Mouse (Mus musculus) liver, embryonic 14.5 days (tissue): ENCODE results near the gene Lzts3. TPM values are rescaled to one million over a fixed set of nuclear protein-coding genes. Genes with fewer than 3 reads are reported as not detected.

Source experiments
- ATAC-seq: fragments of 200-750 bp; cut with Nextera tagmentation; 2 replicates; pipeline ENCODE4 v1.8.0; 2017; ENCODE audit warnings: moderate number of reproducible peaks, mild to moderate bottlenecking, moderate library complexity; ENCODE audit not compliant: insufficient read depth
- DNase-seq, 3 experiments: peaks; one replicate each; pipeline ENCODE4 v3.0.0-alpha.2; 2012 to 2013; ENCODE audit warnings: low read depth in 3 of 3, low spot score in 3 of 3
- H3K27ac ChIP-seq: fragments of 300-500 bp; sonication (generic); 2 replicates; pipeline ENCODE4 v1.5.1; 2014; ENCODE audit warnings: moderate library complexity, mild to moderate bottlenecking, control low read depth, inconsistent platforms
- H3K27me3 ChIP-seq: fragments of 300-500 bp; sonication (generic); 2 replicates; pipeline ENCODE4 v1.6.1; 2014; ENCODE audit warnings: mild to moderate bottlenecking, low read length, moderate library complexity; ENCODE audit not compliant: control insufficient read depth, insufficient read depth
- H3K36me3 ChIP-seq: fragments of 300-500 bp; sonication (generic); replicated peaks from 2 replicates; pipeline ENCODE4 v1.6.1; 2014; ENCODE audit warnings: low read depth; ENCODE audit not compliant: control insufficient read depth, insufficient read depth
- H3K4me1 ChIP-seq, 2 experiments: fragments of 200-500 bp in 1 of 2; fragments of 300-500 bp in 1 of 2; sonication (generic) in 1 of 2; replicated peaks; 2 replicates each; pipeline ENCODE4 v1.6.1; 2012 to 2014; ENCODE audit warnings: antibody characterized with exemption in 1 of 2, inconsistent platforms in 1 of 2, low read length in 1 of 2; ENCODE audit not compliant: control insufficient read depth in 2 of 2, insufficient read depth in 2 of 2
- H3K4me2 ChIP-seq: fragments of 300-500 bp; sonication (generic); 2 replicates; pipeline ENCODE4 v1.6.1; 2014; ENCODE audit warnings: low read depth, mild to moderate bottlenecking, control low read depth, moderate library complexity
- H3K4me3 ChIP-seq, 2 experiments: fragments of 200-500 bp in 1 of 2; fragments of 300-500 bp in 1 of 2; sonication (generic) in 1 of 2; 2 replicates each; pipeline ENCODE4 v1.5.1; 2012 to 2014; ENCODE audit warnings: low read depth in 2 of 2, low read length in 2 of 2, mild to moderate bottlenecking in 2 of 2, control low read depth in 1 of 2, inconsistent platforms in 1 of 2, moderate library complexity in 1 of 2; ENCODE audit not compliant: insufficient read depth in 1 of 2
- H3K9ac ChIP-seq: fragments of 300-500 bp; sonication (generic); replicated peaks from 2 replicates; pipeline ENCODE4 v1.6.1; 2014; ENCODE audit warnings: mild to moderate bottlenecking, control low read depth, moderate library complexity
- H3K9me3 ChIP-seq: fragments of 300-500 bp; sonication (generic); 2 replicates; pipeline ENCODE4 v1.6.1; 2016; ENCODE audit warnings: low read length, mixed read lengths; ENCODE audit not compliant: control insufficient read depth
- CTCF ChIP-seq: IDR thresholded peaks from 2 replicates; pipeline ENCODE4 v1.5.1; 2016; ENCODE audit warnings: antibody characterized with exemption, low read depth, control low read depth
- EP300 ChIP-seq: IDR thresholded peaks from 2 replicates; pipeline ENCODE4 v1.6.1; 2016; ENCODE audit warnings: antibody characterized with exemption, low read depth
- WGBS: fragments of 180-500 bp; shearing (Covaris S2); extraction: QIAGEN DNeasy Blood & Tissue Kit; methylation state at CpG from one replicate; pipeline ENCODE4 v1.1.7; 2014; ENCODE audit not compliant: insufficient replicate concordance; 5-methylcytosine and 5-hydroxymethylcytosine counted together
- polyA plus RNA-seq, 2 experiments: library from polyadenylated mRNA; depleted of rRNA in 1 of 2; stranded (reverse) in 1 of 2; unstranded in 1 of 2; fragments of >200 nt; fragmentation: Nextera tagmentation in 1 of 2; extraction: Ambion mirVana in 1 of 2; gene quantifications; 2 replicates each; pipeline versions ENCODE4 v1.2.1 to v1.2.3; 2012 to 2014

Lzts3 gene
- polyA plus RNA-seq, 2 experiments, result 0.42 to 2.1 TPM

GRCm38 (mm10) chr2:130679154-130679553, 36.6 kb upstream of the Lzts3 start:
- DNase-seq (no peak), ATAC-seq (no peak)
- TF ChIP-seq EP300, result no peak
- no peak overlapping the region for H3K27ac ChIP-seq
- H3K4me2 ChIP-seq, result no peak overlapping the region
- 87% methylated on average over 12 of the region's 12 CpGs for WGBS
- no peaks in the 10 kb centered on the region for H3K27me3 ChIP-seq
- H3K36me3 ChIP-seq, result peaks cover 56% of the 10 kb centered on the region
- H3K9me3 ChIP-seq, result no peaks in the 10 kb centered on the region
- no peak overlapping the region for H3K4me3 ChIP-seq
- no peak overlapping the region for H3K9ac ChIP-seq
- H3K4me1 ChIP-seq, result no peaks in the 10 kb centered on the region

GRCm38 (mm10) chr2:130677211-130677610, 34.6 kb upstream of the Lzts3 start:
- Histone ChIP-seq H3K9me3 (no peaks in the 10 kb centered on the region), H3K36me3 (peaks cover 73% of the 10 kb centered on the region), H3K4me3 (no peak overlapping the region), H3K4me2 (no peak overlapping the region), H3K27me3 (no peaks in the 10 kb centered on the region), H3K9ac (no peak overlapping the region), H3K27ac (no peak overlapping the region), H3K4me1 (no peaks in the 10 kb centered on the region)
- DNase-seq, result no peak
- TF ChIP-seq EP300, result no peak
- TF ChIP-seq CTCF, result no peak
- WGBS, result 78% methylated on average over 10 of the region's 10 CpGs
- no peak for ATAC-seq

- TF ChIP-seq EP300, result peak; percentile 53; the same call in 1 of the 2 replicates
- TF ChIP-seq CTCF, result peak; percentile 96
- H3K4me3 ChIP-seq, result peak within 1 kb of the TSS; percentile 79 to 99
- H3K27me3 ChIP-seq, result no peaks in the 10 kb centered on the region
- peaks cover 12% of the 10 kb centered on the region for H3K36me3 ChIP-seq
- ATAC-seq (peak; percentile 65), DNase-seq (peak; percentile 81 to 83 (median 82))
- WGBS, result 1% methylated on average over 31 of the region's 31 CpGs
- peak within 1 kb of the TSS; percentile 77 for H3K9ac ChIP-seq
- no peaks in the 10 kb centered on the region for H3K9me3 ChIP-seq
- peak within 1 kb of the TSS; percentile 96 for H3K4me2 ChIP-seq
- peak within 1 kb of the TSS; percentile 80 for H3K27ac ChIP-seq
- peaks cover 20 to 27% of the 10 kb centered on the region in 2 experiments for H3K4me1 ChIP-seq
Measured at GRCm38 (mm10) chr2:130667559-130667958, 25.0 kb upstream of the Lzts3 start, which contains the start of gene Itpa. TSS of gene Itpa (plus strand) at chr2:130667610.

- Histone ChIP-seq H3K4me2 (peak within 1 kb of the TSS; percentile 81), H3K4me1 (peaks cover 18 to 23% of the 10 kb centered on the region in 2 experiments), H3K27me3 (no peaks in the 10 kb centered on the region), H3K4me3 (peak within 1 kb of the TSS; percentile 60 to 72), H3K36me3 (peaks cover 16% of the 10 kb centered on the region), H3K9me3 (no peaks in the 10 kb centered on the region), H3K27ac (peak within 1 kb of the TSS; percentile 74), H3K9ac (peak within 1 kb of the TSS; percentile 82)
- peak; percentile 92 for ATAC-seq
- DNase-seq, result peak; percentile 86 to 91 (median 88)
- 0 out of 2 replicates have a peak, but pooled peaks have one; percentile 49 for TF ChIP-seq EP300
- peak; percentile 37 for TF ChIP-seq CTCF
- WGBS, result under 1% methylated on average over 40 of the region's 40 CpGs
Measured at GRCm38 (mm10) chr2:130664102-130664701, 21.6 kb upstream of the Lzts3 start, which contains the start of gene Ddrgk1. TSS of gene Ddrgk1 (minus strand) at chr2:130664659.

GRCm38 (mm10) chr2:130663342-130663741, 20.7 kb upstream of the Lzts3 start:
- Histone ChIP-seq H3K4me3 (peak overlapping the region; percentile 60 to 72), H3K4me2 (peak overlapping the region; percentile 81), H3K4me1 (peaks cover 16 to 20% of the 10 kb centered on the region in 2 experiments), H3K9ac (peak overlapping the region; percentile 82), H3K27ac (peak overlapping the region; percentile 74), H3K27me3 (no peaks in the 10 kb centered on the region), H3K9me3 (no peaks in the 10 kb centered on the region), H3K36me3 (peaks cover 24% of the 10 kb centered on the region)
- 85% methylated on average over 11 of the region's 11 CpGs for WGBS
- DNase-seq (no peak), ATAC-seq (no peak)
- TF ChIP-seq CTCF (no peak), EP300 (no peak)
